Mouse (Mus musculus) heart, embryonic 11.5 days (tissue): ENCODE measurements around the gene Phlda2. TPM values are rescaled to one million over a fixed set of nuclear protein-coding genes. Genes with fewer than 3 reads are reported as not detected.

Experiments used
- ATAC-seq: fragments of 200-750 bp; cut with Nextera tagmentation; replicated peaks from 2 replicates; pipeline ENCODE4 v1.8.0; 2017; ENCODE audit warnings: moderate library complexity; ENCODE audit not compliant: insufficient number of reproducible peaks, low FRiP score, low TSS enrichment
- H3K27ac ChIP-seq: fragments of 300-500 bp; sonication (generic); 2 replicates; pipeline ENCODE4 v1.5.1; 2014; ENCODE audit warnings: mild to moderate bottlenecking, low read depth, low read length
- H3K27me3 ChIP-seq: fragments of 300-500 bp; sonication (generic); 2 replicates; pipeline ENCODE4 v1.6.1; 2014; ENCODE audit warnings: mild to moderate bottlenecking, low read length, mixed read lengths; ENCODE audit not compliant: control insufficient read depth, insufficient read depth
- H3K36me3 ChIP-seq: fragments of 300-500 bp; sonication (generic); 2 replicates; pipeline ENCODE4 v1.6.1; 2014; ENCODE audit warnings: mild to moderate bottlenecking, low read length, moderate library complexity, mixed read lengths; ENCODE audit not compliant: control insufficient read depth, insufficient read depth
- H3K4me1 ChIP-seq: fragments of 300-500 bp; sonication (generic); 2 replicates; pipeline ENCODE4 v1.6.1; 2014; ENCODE audit warnings: low read length; ENCODE audit not compliant: control insufficient read depth, insufficient read depth
- H3K4me2 ChIP-seq: fragments of 300-500 bp; sonication (generic); 2 replicates; pipeline ENCODE4 v1.6.1; 2014; ENCODE audit warnings: mild to moderate bottlenecking, moderate library complexity
- H3K4me3 ChIP-seq: fragments of 300-500 bp; sonication (generic); 2 replicates; pipeline ENCODE4 v1.5.1; 2014; ENCODE audit warnings: low read depth, low read length
- H3K9ac ChIP-seq: fragments of 300-500 bp; sonication (generic); 2 replicates; pipeline ENCODE4 v1.6.1; 2014; ENCODE audit warnings: mild to moderate bottlenecking, low read depth, low read length, moderate library complexity
- H3K9me3 ChIP-seq: fragments of 300-500 bp; sonication (generic); replicated peaks from 2 replicates; pipeline ENCODE4 v1.6.1; 2016; ENCODE audit warnings: low read length; ENCODE audit not compliant: control insufficient read depth
- WGBS: fragments of 180-500 bp; shearing (Covaris S2); extraction: QIAGEN DNeasy Blood & Tissue Kit; methylation state at CpG from one replicate; pipeline ENCODE4 v1.1.7; 2014; ENCODE audit not compliant: insufficient replicate concordance; 5-methylcytosine and 5-hydroxymethylcytosine counted together
- polyA plus RNA-seq: library from polyadenylated mRNA; unstranded; fragments of >200 nt; fragmentation: Nextera tagmentation; extraction: Ambion mirVana; gene quantifications from 2 replicates; pipeline ENCODE4 v1.2.1, GENCODE M21; 2014

Gene Phlda2
- polyA plus RNA-seq, 1 experiment from 2014 or later: 2.6 TPM

GRCm38 (mm10) chr7:143475876-143476275 is 27.1 kb downstream of the Phlda2 start:
- no peaks in the 10 kb centered on the region for H3K4me1 ChIP-seq
- H3K27me3 ChIP-seq: peaks cover 11% of the 10 kb centered on the region
- H3K4me3 ChIP-seq: no peak overlapping the region
- H3K4me2 ChIP-seq: no peak overlapping the region
- ATAC-seq: no peak
- H3K27ac ChIP-seq: no peak overlapping the region
- H3K36me3 ChIP-seq: no peaks in the 10 kb centered on the region
- H3K9me3 ChIP-seq: no peaks in the 10 kb centered on the region
- WGBS: 60% methylated on average over 11 of the region's 11 CpGs
- no peak overlapping the region for H3K9ac ChIP-seq

- H3K9ac ChIP-seq: no peak overlapping the region
- no peaks in the 10 kb centered on the region for H3K36me3 ChIP-seq
- no peak overlapping the region for H3K4me3 ChIP-seq
- ATAC-seq: no peak
- H3K4me2 ChIP-seq: no peak overlapping the region
- H3K4me1 ChIP-seq: peaks cover under 1% of the 10 kb centered on the region; the same call in 1 of the 2 replicates
- no peaks in the 10 kb centered on the region for H3K9me3 ChIP-seq
- peaks cover 9% of the 10 kb centered on the region; the same call in 1 of the 2 replicates for H3K27me3 ChIP-seq
- 23% methylated on average over 9 of the region's 10 CpGs for WGBS
- no peak overlapping the region for H3K27ac ChIP-seq
Measured at GRCm38 (mm10) chr7:143474811-143475210, 28.1 kb downstream of the Phlda2 start.

GRCm38 (mm10) chr7:143473347-143474101 is 29.4 kb downstream of the Phlda2 start, which contains the start of gene Slc22a18:
Slc22a18 (plus strand) TSS chr7:143473736.
- peak within 1 kb of the TSS; percentile 29; the same call in 1 of the 2 replicates for H3K4me2 ChIP-seq
- ATAC-seq: no peak
- H3K9me3 ChIP-seq: no peaks in the 10 kb centered on the region

GRCm38 (mm10) chr7:143469946-143470345 is 33.0 kb downstream of the Phlda2 start:
- H3K4me1 ChIP-seq: peaks cover 11% of the 10 kb centered on the region; the same call in 1 of the 2 replicates
- no peak for ATAC-seq
- H3K4me2 ChIP-seq: peak overlapping the region; percentile 3; the same call in 1 of the 2 replicates
- H3K27ac ChIP-seq: no peak overlapping the region
- no peaks in the 10 kb centered on the region for H3K9me3 ChIP-seq
- H3K9ac ChIP-seq: no peak overlapping the region
- no peak overlapping the region for H3K4me3 ChIP-seq
- H3K27me3 ChIP-seq: peaks cover 3% of the 10 kb centered on the region; the same call in 1 of the 2 replicates
- WGBS: 16% methylated on average over 8 of the region's 8 CpGs
- no peaks in the 10 kb centered on the region for H3K36me3 ChIP-seq

More at GRCm38 (mm10) chr7:143473347-143474101, 29.4 kb downstream of the Phlda2 start, which contains the start of gene Slc22a18:
- Histone ChIP-seq H3K4me3 (no peak within 1 kb of the TSS), H3K27ac (no peak within 1 kb of the TSS), H3K4me1 (peaks cover 5% of the 10 kb centered on the region; the same call in 1 of the 2 replicates), H3K36me3 (no peaks in the 10 kb centered on the region), H3K27me3 (0 out of 2 replicates have a peak, but pooled peaks cover 3% of the 10 kb centered on the region), H3K9ac (no peak within 1 kb of the TSS)
- WGBS: 39% methylated on average over 4 of the region's 4 CpGs

GRCm38 (mm10) chr7:143467714-143468113 is 35.2 kb downstream of the Phlda2 start:
- H3K4me3 ChIP-seq: no peak overlapping the region
- H3K9ac ChIP-seq: no peak overlapping the region
- H3K4me2 ChIP-seq: no peak overlapping the region
- peaks cover 9% of the 10 kb centered on the region; the same call in 1 of the 2 replicates for H3K27me3 ChIP-seq
- H3K4me1 ChIP-seq: peaks cover 19% of the 10 kb centered on the region; the same call in 1 of the 2 replicates
- ATAC-seq: no peak
- WGBS: 19% methylated on average over 6 of the region's 6 CpGs
- no peaks in the 10 kb centered on the region for H3K36me3 ChIP-seq
- H3K27ac ChIP-seq: no peak overlapping the region
- H3K9me3 ChIP-seq: no peaks in the 10 kb centered on the region

GRCm38 (mm10) chr7:143466099-143466677 is 36.8 kb downstream of the Phlda2 start:
- H3K4me3 ChIP-seq: no peak overlapping the region
- H3K27me3 ChIP-seq: peaks cover 9% of the 10 kb centered on the region; the same call in 1 of the 2 replicates
- H3K4me2 ChIP-seq: peak overlapping the region; percentile 19; the same call in 1 of the 2 replicates
- peaks cover 26% of the 10 kb centered on the region for H3K4me1 ChIP-seq
- no peaks in the 10 kb centered on the region for H3K36me3 ChIP-seq
- no peaks in the 10 kb centered on the region for H3K9me3 ChIP-seq
- peak overlapping the region; percentile 28; the same call in 1 of the 2 replicates for H3K9ac ChIP-seq
- no peak overlapping the region for H3K27ac ChIP-seq
- 30% methylated on average over 14 of the region's 14 CpGs for WGBS
- no peak for ATAC-seq

GRCm38 (mm10) chr7:143464811-143465560 is 38.0 kb downstream of the Phlda2 start:
- Histone ChIP-seq H3K4me3 (peak overlapping the region; percentile 42), H3K27me3 (peaks cover 9% of the 10 kb centered on the region), H3K36me3 (no peaks in the 10 kb centered on the region), H3K27ac (peak overlapping the region; percentile 46; the same call in 1 of the 2 replicates), H3K4me1 (peaks cover 26% of the 10 kb centered on the region), H3K4me2 (peak overlapping the region; percentile 83), H3K9me3 (peaks cover 7% of the 10 kb centered on the region), H3K9ac (peak overlapping the region; percentile 68)
- ATAC-seq: no peak
- 14% methylated on average over 54 of the region's 56 CpGs for WGBS

- H3K27ac ChIP-seq: no peak overlapping the region
Measured at GRCm38 (mm10) chr7:143463865-143464415, 39.0 kb downstream of the Phlda2 start.

More at GRCm38 (mm10) chr7:143463865-143464415, 39.0 kb downstream of the Phlda2 start:
- peak overlapping the region; percentile 83 for H3K4me2 ChIP-seq
- WGBS: 24% methylated on average over 11 of the region's 11 CpGs
- H3K4me3 ChIP-seq: no peak overlapping the region
- H3K9ac ChIP-seq: no peak overlapping the region
- peaks cover 21% of the 10 kb centered on the region for H3K4me1 ChIP-seq
- ATAC-seq: no peak
- peaks cover 7% of the 10 kb centered on the region for H3K9me3 ChIP-seq
- H3K36me3 ChIP-seq: no peaks in the 10 kb centered on the region
- H3K27me3 ChIP-seq: peaks cover 9% of the 10 kb centered on the region
